Comparison of ENCODE assay signal across 8 mouse cellular contexts in the genomic region with DNA sequence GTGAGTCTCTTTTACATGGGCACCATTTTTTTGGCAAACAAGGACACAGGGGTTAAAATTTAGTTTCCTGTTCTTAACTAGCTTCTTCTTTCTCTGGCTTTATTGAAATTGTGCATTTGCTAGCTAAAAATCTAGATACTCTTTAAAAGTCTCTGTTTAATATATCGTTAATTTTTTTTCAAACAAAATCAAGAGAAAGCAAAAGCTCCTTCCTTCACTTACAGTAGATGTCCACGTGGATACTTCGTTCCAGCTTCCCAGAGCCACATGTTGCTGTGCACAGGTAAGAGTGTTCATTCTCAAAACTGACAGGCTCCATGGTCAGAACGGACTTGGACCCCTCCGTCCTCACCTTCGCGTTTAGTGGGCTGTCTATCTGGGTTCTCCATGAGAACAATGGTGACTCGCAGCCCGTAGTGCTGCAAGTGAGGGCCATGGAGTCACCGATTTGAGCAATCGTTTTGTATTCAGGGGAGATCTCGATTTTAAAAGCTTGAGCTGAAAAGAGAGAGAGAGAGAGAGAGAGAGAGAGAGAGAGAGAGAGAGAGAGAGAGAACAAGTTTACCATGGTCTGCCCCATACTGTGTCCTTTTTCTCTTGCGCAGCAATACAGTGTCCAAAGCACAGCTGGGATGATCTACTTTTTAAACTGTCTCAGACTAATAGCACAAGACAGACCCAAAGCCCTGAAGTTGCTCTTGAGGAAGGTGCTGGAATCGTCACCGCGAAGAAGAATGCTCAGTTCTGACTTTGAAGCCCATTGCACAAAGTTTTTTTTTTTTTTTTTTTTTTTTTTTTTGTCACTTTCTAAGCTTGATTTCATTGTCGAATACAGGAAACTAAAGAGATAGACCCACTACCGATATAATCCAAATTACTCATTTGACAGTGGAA. TPM values are rescaled to one million over a fixed set of nuclear protein-coding genes. Genes with fewer than 3 reads are reported as not detected.
A peak's percentile ranks its signal among the peaks of the same experiment; 100 is the strongest.
DNase-seq lines count a peak whose midpoint lies in the region; ATAC-seq and TF ChIP-seq lines count a peak whose summit lies in the region.

No protein-coding gene starts in this region.

- no peak for TF ChIP-seq CTCF in small intestine, adult 2 months (IDR thresholded peaks at IDR 0.05; ENCODE audit: extremely low read depth, insufficient read length, insufficient replicate concordance, low read depth, low read length)

- no peaks in the 10 kb centered on the region for H3K9me3 ChIP-seq in lung, embryonic 15.5 days
- no peaks in the 10 kb centered on the region for H3K9me3 ChIP-seq in forebrain, embryonic 13.5 days (replicated peaks)
- H3K9me3 ChIP-seq in limb, embryonic 11.5 days (ENCODE audit: control insufficient read depth, low read length) = no peaks in the 10 kb centered on the region

- no peak for TF ChIP-seq POLR2A in small intestine, adult 2 months (IDR thresholded peaks at IDR 0.05; ENCODE audit: low read depth, low read length)

- H3K27ac ChIP-seq in lung, embryonic 15.5 days = peak overlapping the region; percentile 82
- peak overlapping the region; percentile 41 for H3K27ac ChIP-seq in forebrain, embryonic 13.5 days
- H3K27ac ChIP-seq in limb, embryonic 11.5 days (replicated peaks; ENCODE audit: low read depth, low read length) = peak overlapping the region; percentile 74
- no peak overlapping the region for H3K27ac ChIP-seq in small intestine, adult 2 months (ENCODE audit: insufficient read depth, low read depth, low read length)

- H3K36me3 ChIP-seq in lung, embryonic 15.5 days = peaks cover 7% of the 10 kb centered on the region; the same call in 1 of the 2 replicates
- 0 out of 2 replicates have a peak, but pooled peaks cover 7% of the 10 kb centered on the region for H3K36me3 ChIP-seq in forebrain, embryonic 13.5 days (ENCODE audit: poor library complexity, severe bottlenecking)
- H3K36me3 ChIP-seq in limb, embryonic 11.5 days (ENCODE audit: control insufficient read depth, insufficient read depth, low read length) = no peaks in the 10 kb centered on the region; the same call in 1 of the 2 replicates
- H3K36me3 ChIP-seq in small intestine, adult 2 months (ENCODE audit: control insufficient read depth, insufficient read depth, low read length) = no peaks in the 10 kb centered on the region

- H3K27me3 ChIP-seq in lung, embryonic 15.5 days = no peaks in the 10 kb centered on the region
- H3K27me3 ChIP-seq in forebrain, embryonic 13.5 days = no peaks in the 10 kb centered on the region
- no peaks in the 10 kb centered on the region for H3K27me3 ChIP-seq in limb, embryonic 11.5 days (ENCODE audit: control insufficient read depth, insufficient read depth, low read length)
- no peaks in the 10 kb centered on the region for H3K27me3 ChIP-seq in small intestine, adult 2 months (ENCODE audit: control insufficient read depth, insufficient read depth, low read length)

- H3K4me2 ChIP-seq in lung, embryonic 15.5 days = peak overlapping the region; percentile 48
- peak overlapping the region; percentile 58 for H3K4me2 ChIP-seq in forebrain, embryonic 13.5 days
- H3K4me2 ChIP-seq in limb, embryonic 11.5 days (ENCODE audit: low read depth, severe bottlenecking) = peak overlapping the region; percentile 42

- peaks cover 14% of the 10 kb centered on the region; the same call in 1 of the 2 replicates for H3K4me1 ChIP-seq in lung, embryonic 15.5 days
- H3K4me1 ChIP-seq in forebrain, embryonic 13.5 days = peaks cover 40% of the 10 kb centered on the region
- H3K4me1 ChIP-seq in limb, embryonic 11.5 days (ENCODE audit: control insufficient read depth, insufficient read depth, low read length) = peaks cover 9% of the 10 kb centered on the region
- H3K4me1 ChIP-seq in small intestine, adult 2 months (ENCODE audit: control insufficient read depth, insufficient read depth, insufficient read length, low read length) = no peaks in the 10 kb centered on the region

- WGBS in lung, embryonic 15.5 days = 36% methylated on average over 18 of the region's 18 CpGs
- whole genome bisulfite sequencing in forebrain, embryonic 13.5 days = 24% methylated on average over 18 of the region's 18 CpGs
- 54% methylated on average over 18 of the region's 18 CpGs for WGBS in limb, embryonic 11.5 days
- WGBS in small intestine, adult 2 months = 66% methylated on average over 18 of the region's 18 CpGs

- 0 out of 2 replicates have a peak, but pooled peaks have one; percentile 44 for ATAC-seq in lung, embryonic 15.5 days (ENCODE audit: borderline replicate concordance, extremely low read depth, low FRiP score, low TSS enrichment)
- ATAC-seq in forebrain, embryonic 13.5 days = peak; percentile 48; the same call in 1 of the 2 replicates
- ATAC-seq in limb, embryonic 11.5 days (ENCODE audit: insufficient number of reproducible peaks, low FRiP score, low TSS enrichment, low read depth) = no peak

- peak overlapping the region; percentile 46 for H3K9ac ChIP-seq in lung, embryonic 15.5 days
- H3K9ac ChIP-seq in forebrain, embryonic 13.5 days = peak overlapping the region; percentile 58
- H3K9ac ChIP-seq in limb, embryonic 11.5 days (ENCODE audit: low read length) = peak overlapping the region; percentile 56

- no peak for DNase-seq in lung, postnatal 10 days
- peak; percentile 47 for DNase-seq in limb, embryonic 11.5 days (ENCODE audit: low spot score)
- DNase-seq in cerebellum, adult 11-12 months = no peak
- DNase-seq in embryo, embryonic 10 days (ENCODE audit: low spot score) = no peak
- DNase-seq in embryo, embryonic 9.5 days (ENCODE audit: extremely low spot score) = no peak

- peak overlapping the region; percentile 43 for H3K4me3 ChIP-seq in lung, embryonic 15.5 days
- peak overlapping the region; percentile 38 for H3K4me3 ChIP-seq in forebrain, embryonic 13.5 days
- H3K4me3 ChIP-seq in limb, embryonic 11.5 days (ENCODE audit: low read depth, low read length) = peak overlapping the region; percentile 45
- peak overlapping the region; percentile 60 for H3K4me3 ChIP-seq in small intestine, adult 2 months (ENCODE audit: low read depth, low read length)

RNA-seq across cellular contexts. Expression of a gene that starts 0.9 kb away (rescaled TPM):
- polyA plus RNA-seq in lung, embryonic 15.5 days (2015; fragmentation: Nextera tagmentation; extraction: Ambion mirVana) = 94.4 and 106 TPM in 2 replicates
- polyA plus RNA-seq in forebrain, embryonic 13.5 days (2015; fragmentation: Nextera tagmentation; extraction: Ambion mirVana) = 28.1 and 32.9 TPM in 2 replicates
- 74.3 and 78.8 TPM in 2 replicates for polyA plus RNA-seq in limb, embryonic 11.5 days (2014; fragmentation: Nextera tagmentation; extraction: Ambion mirVana)
- polyA plus RNA-seq in small intestine, adult 2 months (2012; rRNA removed) = 1.0 and 1.1 TPM in 2 replicates

Comparison
In these comparisons a context has a peak if more than half of its experiments do, and no peak if none do; other contexts are left out.
1. RNA of a gene that starts 0.9 kb away (polyA plus RNA-seq): 94.4 to 106 TPM in lung, embryonic 15.5 days, 74.3 to 78.8 TPM in limb, embryonic 11.5 days and 28.1 to 32.9 TPM in forebrain, embryonic 13.5 days; 1.0 to 1.1 TPM in small intestine, adult 2 months; every median in the first group is over 10 times any median in the second.
2. Peak in every context shown above with its lines, with median percentiles within 50 percentile points of each other: H3K4me2 ChIP-seq, H3K4me3 ChIP-seq and H3K9ac ChIP-seq.